Mouse (Mus musculus) testis, adult 2 months (tissue): ENCODE measurements around the gene Diablo. TPM values are rescaled to one million over a fixed set of nuclear protein-coding genes. Genes with fewer than 3 reads are reported as not detected.

Source experiments
- H3K27ac ChIP-seq: fragments of 200-500 bp; 2 replicates; pipeline ENCODE4 v1.5.1; 2012; ENCODE audit warnings: low read depth, low read length; ENCODE audit not compliant: control insufficient read depth, insufficient read depth
- H3K27me3 ChIP-seq: fragments of 200-500 bp; 2 replicates; pipeline ENCODE4 v1.6.1; 2012; ENCODE audit warnings: mild to moderate bottlenecking, low read length, moderate library complexity; ENCODE audit not compliant: control insufficient read depth, insufficient read depth
- H3K36me3 ChIP-seq: fragments of 200-500 bp; 2 replicates; pipeline ENCODE4 v1.6.1; 2012; ENCODE audit warnings: mild to moderate bottlenecking, low read length; ENCODE audit not compliant: control insufficient read depth, insufficient read depth
- H3K4me1 ChIP-seq: fragments of 200-500 bp; 2 replicates; pipeline ENCODE4 v1.6.1; 2012; ENCODE audit warnings: low read length; ENCODE audit not compliant: control insufficient read depth, insufficient read depth
- H3K4me3 ChIP-seq: fragments of 200-500 bp; 2 replicates; pipeline ENCODE4 v1.5.1; 2012; ENCODE audit warnings: low read depth, mild to moderate bottlenecking, low read length, moderate library complexity, mixed read lengths; ENCODE audit not compliant: control insufficient read depth
- CTCF ChIP-seq: fragments of 200-500 bp; IDR thresholded peaks from 2 replicates; pipeline ENCODE4 v1.5.1; 2012; ENCODE audit warnings: low read depth, mild to moderate bottlenecking, inconsistent platforms, low read length, moderate library complexity; ENCODE audit not compliant: control insufficient read depth, insufficient read depth, insufficient replicate concordance
- POLR2A ChIP-seq: fragments of 200-500 bp; IDR thresholded peaks from 2 replicates; pipeline ENCODE4 v1.6.1; 2012; ENCODE audit warnings: low read depth, mild to moderate bottlenecking, inconsistent platforms, low read length, moderate library complexity; ENCODE audit not compliant: control insufficient read depth
- polyA plus RNA-seq: library from polyadenylated mRNA; depleted of rRNA; stranded (reverse); fragments of >200 nt; gene quantifications from 2 replicates; pipeline ENCODE4 v1.2.3, GENCODE M21; 2012

The Diablo gene
- polyA plus RNA-seq, 1 experiment: 367 TPM

DNA sequence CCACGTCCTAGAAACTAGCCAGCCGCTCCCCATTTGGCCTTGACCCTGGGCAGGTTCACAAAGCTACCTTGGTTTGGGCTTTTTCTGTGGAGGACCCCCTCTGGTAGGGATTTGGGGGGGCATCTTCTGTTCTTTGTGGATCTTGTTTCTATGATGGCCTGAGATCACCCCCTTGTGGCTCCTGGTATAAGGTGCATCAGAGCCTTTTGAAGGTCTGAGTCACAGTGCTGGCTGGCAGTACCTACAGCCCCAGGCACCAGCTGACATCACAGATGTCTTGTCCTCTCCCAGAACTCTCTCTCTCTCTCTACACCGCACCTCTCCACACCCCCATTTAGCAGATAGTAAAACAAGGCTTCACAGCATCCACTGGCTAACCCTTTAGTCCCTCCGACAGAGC lies 24.3 kb downstream of the Diablo start:
- TF ChIP-seq CTCF (peak; percentile 14; the same call in 1 of the 2 replicates), POLR2A (no peak)
- peaks cover 7% of the 10 kb centered on the region for H3K4me1 ChIP-seq
- no peak overlapping the region for H3K27ac ChIP-seq
- H3K4me3 ChIP-seq: no peak overlapping the region
- no peaks in the 10 kb centered on the region for H3K27me3 ChIP-seq
- H3K36me3 ChIP-seq: no peaks in the 10 kb centered on the region

DNA sequence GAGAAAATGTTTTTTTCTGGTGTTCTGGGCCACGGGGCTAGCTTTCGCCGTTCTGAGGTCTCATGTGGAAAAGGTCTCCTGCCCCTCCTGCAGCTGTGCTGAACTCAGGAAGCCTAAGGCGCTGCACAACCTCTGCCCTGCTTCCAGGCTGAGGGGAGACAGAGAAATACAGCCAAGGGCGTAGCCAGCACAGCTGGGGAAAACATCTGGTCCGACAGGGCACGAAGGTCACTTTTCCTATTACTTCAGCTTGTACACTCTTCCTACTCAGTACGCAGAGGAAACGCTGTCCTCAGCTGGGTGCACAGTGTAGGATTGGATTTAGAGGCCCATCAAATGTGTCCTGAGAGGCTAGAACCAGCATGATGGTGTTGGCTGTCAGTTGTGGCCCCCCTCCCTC lies 34.0 kb downstream of the Diablo start:
- Histone ChIP-seq H3K36me3 (no peaks in the 10 kb centered on the region), H3K4me1 (peaks cover 6% of the 10 kb centered on the region), H3K27me3 (no peaks in the 10 kb centered on the region), H3K4me3 (peak overlapping the region; percentile 86), H3K27ac (no peak overlapping the region)
- TF ChIP-seq CTCF (no peak), POLR2A (no peak)

DNA sequence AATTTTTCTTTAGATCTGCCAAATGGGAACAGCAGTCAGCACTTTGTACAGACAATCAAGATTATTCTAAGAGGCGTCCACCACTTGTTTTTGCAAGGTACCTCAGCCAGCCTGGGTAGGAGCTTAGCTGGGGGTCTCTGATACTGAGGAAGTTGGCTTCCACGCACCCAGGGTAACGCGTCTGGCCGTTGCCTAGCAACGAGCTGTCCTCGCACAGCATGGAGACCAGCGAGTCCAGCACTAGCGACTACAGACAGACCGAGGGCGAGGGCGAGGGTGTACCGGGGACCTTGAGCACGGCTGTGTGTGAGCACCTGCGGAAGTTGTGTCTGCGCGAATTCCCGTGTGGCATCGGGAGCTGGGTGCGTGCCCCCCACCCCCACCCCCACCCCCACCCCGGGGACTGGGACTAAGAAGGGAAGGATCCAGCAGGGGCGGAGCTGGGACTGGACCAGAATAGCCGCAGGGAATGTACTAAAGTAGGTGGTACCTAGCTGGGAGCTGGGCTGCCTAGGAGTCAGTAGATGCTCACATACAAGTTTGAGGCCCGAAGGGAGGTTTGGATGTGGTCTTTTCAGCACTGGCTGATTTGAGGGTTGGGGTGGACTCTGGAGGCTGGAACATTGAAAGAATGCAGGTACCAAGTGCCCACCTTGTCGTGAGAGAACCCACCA lies 34.7 kb downstream of the Diablo start, which contains the start of the genes Lrrc43 and Il31:
Gene Lrrc43, plus strand, starts transcription at position 194 of the 674 bp plus-strand sequence.
Gene Il31, minus strand, starts transcription at position 378 of the 674 bp plus-strand sequence.
- Histone ChIP-seq H3K27me3 (no peaks in the 10 kb centered on the region), H3K4me1 (peaks cover 6% of the 10 kb centered on the region), H3K27ac (no peak within 1 kb of the TSS), H3K36me3 (no peaks in the 10 kb centered on the region), H3K4me3 (peak within 1 kb of the TSS; percentile 86)
- peak; percentile 84; the same call in 1 of the 2 replicates for TF ChIP-seq POLR2A
- TF ChIP-seq CTCF: no peak

DNA sequence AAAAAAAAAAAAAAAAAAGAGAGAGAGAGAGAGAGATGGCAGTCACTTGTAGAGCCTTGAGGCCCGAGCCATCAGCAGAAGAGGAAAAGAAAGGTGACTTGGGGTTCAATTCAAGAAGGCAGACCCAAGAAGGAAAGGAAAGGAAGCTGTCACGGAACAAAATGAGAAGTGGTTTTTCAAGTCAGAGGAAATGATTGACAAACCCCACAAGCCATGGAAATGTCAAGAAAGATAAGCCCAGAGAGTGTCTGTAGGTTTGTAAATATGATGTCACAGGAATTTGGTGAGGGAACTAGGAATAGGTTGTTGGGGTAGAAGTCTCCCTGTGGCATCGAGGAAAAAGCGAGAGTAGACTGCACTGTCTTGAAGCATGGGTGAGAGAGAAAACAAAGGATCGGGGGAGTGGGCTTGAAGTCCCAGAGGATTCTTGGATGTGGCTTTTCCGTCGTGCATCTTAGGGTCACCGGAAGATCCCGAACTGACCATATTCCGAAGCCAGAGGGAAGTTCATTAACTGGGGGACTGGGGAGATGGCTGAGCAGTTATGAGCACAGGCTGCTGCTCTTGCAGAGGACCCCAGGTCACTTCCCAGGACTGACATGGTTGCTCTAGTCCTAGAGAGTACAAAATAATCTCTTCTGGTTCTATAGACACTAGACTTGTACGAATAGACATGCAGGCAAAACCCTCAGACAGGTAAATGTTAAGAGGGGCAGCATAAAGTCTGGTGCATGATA lies 36.1 kb downstream of the Diablo start:
- H3K4me3 ChIP-seq: no peak overlapping the region
- peaks cover 6% of the 10 kb centered on the region for H3K4me1 ChIP-seq
- TF ChIP-seq POLR2A (no peak), CTCF (no peak)
- H3K27me3 ChIP-seq: no peaks in the 10 kb centered on the region
- no peak overlapping the region for H3K27ac ChIP-seq
- no peaks in the 10 kb centered on the region for H3K36me3 ChIP-seq

DNA sequence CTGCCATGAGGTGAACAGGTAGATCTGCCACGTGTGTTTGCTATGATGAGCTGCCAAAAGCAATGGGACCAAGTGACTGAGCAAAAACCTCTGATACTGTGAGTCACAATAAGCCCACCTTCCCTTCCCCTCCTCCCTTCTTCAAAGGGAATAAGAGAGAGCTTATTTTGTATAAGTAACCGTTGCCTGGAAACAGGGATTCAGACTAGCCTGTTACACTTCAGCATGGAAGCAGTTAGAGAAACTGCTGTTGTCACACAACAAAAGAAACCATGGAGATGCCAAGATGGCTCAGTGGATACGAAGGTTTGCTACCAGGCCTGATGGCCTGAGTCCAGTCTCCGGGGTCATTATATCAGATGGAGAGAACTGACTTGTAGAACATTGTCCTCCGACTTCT lies 50.2 kb downstream of the Diablo start:
- Histone ChIP-seq H3K27ac (no peak overlapping the region), H3K4me1 (no peaks in the 10 kb centered on the region), H3K27me3 (no peaks in the 10 kb centered on the region), H3K4me3 (no peak overlapping the region), H3K36me3 (no peaks in the 10 kb centered on the region)
- no peak for TF ChIP-seq CTCF

DNA sequence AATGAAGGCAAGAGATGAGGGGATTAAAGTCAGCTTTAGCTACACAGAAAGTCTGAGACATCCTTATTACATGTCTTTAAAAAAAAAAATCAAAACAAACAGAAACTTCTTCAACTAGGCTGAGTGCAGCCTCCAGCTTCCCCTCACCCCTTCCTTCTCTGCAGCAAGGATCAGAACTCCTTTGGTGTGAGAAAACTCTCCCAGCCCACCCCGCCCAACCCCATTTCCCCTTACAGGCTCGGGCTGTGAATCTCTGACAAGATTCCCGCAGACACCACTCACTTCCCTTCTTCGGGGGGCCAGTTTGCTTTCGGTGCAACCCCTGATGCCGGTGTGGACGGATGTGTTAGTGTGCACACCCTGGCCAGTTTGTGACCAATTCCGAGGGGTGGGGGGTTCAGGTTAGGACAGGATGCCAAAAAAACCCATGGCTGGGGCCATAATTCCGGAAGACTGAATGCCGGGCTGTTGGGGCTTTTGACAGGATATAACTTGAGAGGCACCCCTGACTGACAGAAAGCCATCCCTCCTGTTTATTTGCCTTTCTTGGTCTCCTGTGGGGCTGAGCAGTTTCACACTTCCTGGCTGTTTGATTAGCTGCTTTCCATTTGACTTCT lies 53.1 kb downstream of the Diablo start:
- H3K4me3 ChIP-seq: no peak overlapping the region
- no peak for TF ChIP-seq CTCF
- TF ChIP-seq POLR2A: no peak
- H3K4me1 ChIP-seq: no peaks in the 10 kb centered on the region
- H3K36me3 ChIP-seq: no peaks in the 10 kb centered on the region
- H3K27ac ChIP-seq: no peak overlapping the region
- H3K27me3 ChIP-seq: no peaks in the 10 kb centered on the region

DNA sequence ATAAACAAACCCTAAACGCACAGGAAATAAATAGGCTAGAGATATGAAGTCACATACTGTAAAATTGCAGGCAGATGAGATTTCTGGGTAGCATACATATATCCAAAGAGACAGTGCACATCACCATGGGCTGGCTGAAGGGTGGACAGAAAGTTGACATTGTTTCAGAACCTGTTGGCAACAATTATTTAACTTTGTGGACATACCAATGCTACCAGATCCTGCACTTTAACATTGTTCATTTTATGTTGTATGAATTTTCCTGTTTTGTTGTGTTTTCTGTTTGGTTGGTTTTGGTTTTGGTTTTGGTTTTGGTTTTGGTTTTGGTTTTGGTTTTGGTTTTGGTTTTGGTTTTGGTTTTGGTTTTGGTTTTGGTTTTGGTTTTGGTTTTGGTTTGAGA lies 59.3 kb downstream of the Diablo start:
- no peak for TF ChIP-seq CTCF
- no peak for TF ChIP-seq POLR2A
- Histone ChIP-seq H3K36me3 (no peaks in the 10 kb centered on the region), H3K27ac (no peak overlapping the region), H3K4me1 (peaks cover 2% of the 10 kb centered on the region), H3K27me3 (no peaks in the 10 kb centered on the region), H3K4me3 (no peak overlapping the region)
